Mouse (Mus musculus): ENCODE data around the gene 1700020L24Rik. TPM values are rescaled to one million over a fixed set of nuclear protein-coding genes. Genes with fewer than 3 reads are reported as not detected.

1700020L24Rik gene
- 0.11 and 0.14 TPM in 2 replicates for polyA plus RNA-seq (2012; rRNA removed)

DNA sequence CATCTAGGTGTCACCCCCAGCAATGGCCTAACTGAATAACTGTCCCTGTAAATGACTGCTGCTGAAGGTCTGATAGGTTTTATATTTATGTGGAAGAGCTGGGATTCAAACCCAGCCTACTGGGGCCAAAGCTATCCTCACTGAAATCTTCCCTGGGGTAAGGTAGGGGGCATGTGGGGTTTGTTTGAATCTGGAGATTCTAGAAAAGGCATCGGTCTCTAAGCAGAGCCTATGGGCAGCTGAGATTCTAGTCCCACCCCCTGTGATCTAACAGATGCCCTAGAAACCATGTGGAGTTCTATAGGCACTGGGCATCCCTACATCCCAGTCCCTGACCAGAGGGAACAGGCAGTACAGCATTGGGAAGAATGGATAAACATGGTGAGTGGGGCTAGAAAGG is at the start of gene 1700020L24Rik:
Gene 1700020L24Rik (plus strand): TSS at position 301 of the 400 bp plus-strand sequence.
- TF ChIP-seq POLR2A (IDR thresholded peaks at IDR 0.05; ENCODE audit: low read depth, low read length) (no peak), CTCF (conservative IDR thresholded peaks at IDR 0.05; ENCODE audit: insufficient read depth, insufficient read length, low read depth, low read length) (no peak)
- Histone ChIP-seq H3K27me3 (replicated peaks; ENCODE audit: control insufficient read depth, insufficient read depth, low read length) (no peaks in the 10 kb centered on the region), H3K4me3 (ENCODE audit: insufficient read depth, low read depth, low read length) (no peak within 1 kb of the TSS), H3K27ac (ENCODE audit: insufficient read depth, low read depth, low read length) (no peak within 1 kb of the TSS), H3K36me3 (ENCODE audit: control insufficient read depth, insufficient read depth, low read length) (no peaks in the 10 kb centered on the region), H3K4me1 (ENCODE audit: control insufficient read depth, insufficient read depth, low read length) (no peaks in the 10 kb centered on the region)
- WGBS = 94% methylated on average over 1 of the region's 1 CpGs
- no peak for DNase-seq

- TF ChIP-seq CTCF (conservative IDR thresholded peaks at IDR 0.05; ENCODE audit: insufficient read depth, insufficient read length, low read depth, low read length) (no peak), POLR2A (IDR thresholded peaks at IDR 0.05; ENCODE audit: low read depth, low read length) (no peak)
- no peaks in the 10 kb centered on the region for H3K27me3 ChIP-seq (replicated peaks; ENCODE audit: control insufficient read depth, insufficient read depth, low read length)
- H3K4me3 ChIP-seq (ENCODE audit: insufficient read depth, low read depth, low read length) = no peak overlapping the region
- DNase-seq = no peak
- peaks cover 10% of the 10 kb centered on the region for H3K36me3 ChIP-seq (ENCODE audit: control insufficient read depth, insufficient read depth, low read length)
- no peak overlapping the region for H3K27ac ChIP-seq (ENCODE audit: insufficient read depth, low read depth, low read length)
- no peaks in the 10 kb centered on the region for H3K4me1 ChIP-seq (ENCODE audit: control insufficient read depth, insufficient read depth, low read length)
- WGBS = 88% methylated on average over 4 of the region's 4 CpGs
These were observed 44.4 kb upstream of the 1700020L24Rik start for GRCm38 (mm10) chr11:83393062-83393461.

GRCm38 (mm10) chr11:83394802-83395439 is 42.6 kb upstream of the 1700020L24Rik start:
- TF ChIP-seq POLR2A (IDR thresholded peaks at IDR 0.05; ENCODE audit: low read depth, low read length) = no peak
- TF ChIP-seq CTCF (conservative IDR thresholded peaks at IDR 0.05; ENCODE audit: insufficient read depth, insufficient read length, low read depth, low read length) = no peak
- peaks cover 10% of the 10 kb centered on the region for H3K36me3 ChIP-seq (ENCODE audit: control insufficient read depth, insufficient read depth, low read length)
- WGBS = 62% methylated on average over 6 of the region's 6 CpGs
- H3K4me3 ChIP-seq (ENCODE audit: insufficient read depth, low read depth, low read length) = no peak overlapping the region
- DNase-seq = no peak
- no peaks in the 10 kb centered on the region for H3K27me3 ChIP-seq (replicated peaks; ENCODE audit: control insufficient read depth, insufficient read depth, low read length)
- H3K27ac ChIP-seq (ENCODE audit: insufficient read depth, low read depth, low read length) = no peak overlapping the region
- no peaks in the 10 kb centered on the region for H3K4me1 ChIP-seq (ENCODE audit: control insufficient read depth, insufficient read depth, low read length)

GRCm38 (mm10) chr11:83397626-83398025 is 39.9 kb upstream of the 1700020L24Rik start:
- H3K27me3 ChIP-seq (replicated peaks; ENCODE audit: control insufficient read depth, insufficient read depth, low read length) = no peaks in the 10 kb centered on the region
- TF ChIP-seq POLR2A (IDR thresholded peaks at IDR 0.05; ENCODE audit: low read depth, low read length) = no peak
- no peak for TF ChIP-seq CTCF (conservative IDR thresholded peaks at IDR 0.05; ENCODE audit: insufficient read depth, insufficient read length, low read depth, low read length)
- H3K4me1 ChIP-seq (ENCODE audit: control insufficient read depth, insufficient read depth, low read length) = no peaks in the 10 kb centered on the region
- 89% methylated on average over 7 of the region's 7 CpGs for WGBS
- H3K27ac ChIP-seq (ENCODE audit: insufficient read depth, low read depth, low read length) = no peak overlapping the region
- DNase-seq = no peak
- H3K36me3 ChIP-seq (ENCODE audit: control insufficient read depth, insufficient read depth, low read length) = peaks cover 5% of the 10 kb centered on the region; the same call in 1 of the 2 replicates
- H3K4me3 ChIP-seq (ENCODE audit: insufficient read depth, low read depth, low read length) = no peak overlapping the region

- 78% methylated on average over 5 of the region's 5 CpGs for WGBS
- no peak overlapping the region for H3K4me3 ChIP-seq (ENCODE audit: insufficient read depth, low read depth, low read length)
- H3K27me3 ChIP-seq (replicated peaks; ENCODE audit: control insufficient read depth, insufficient read depth, low read length) = no peaks in the 10 kb centered on the region
- H3K4me1 ChIP-seq (ENCODE audit: control insufficient read depth, insufficient read depth, low read length) = no peaks in the 10 kb centered on the region
- no peak for DNase-seq
- TF ChIP-seq POLR2A (IDR thresholded peaks at IDR 0.05; ENCODE audit: low read depth, low read length) = no peak
- no peak for TF ChIP-seq CTCF (conservative IDR thresholded peaks at IDR 0.05; ENCODE audit: insufficient read depth, insufficient read length, low read depth, low read length)
- peaks cover 5% of the 10 kb centered on the region; the same call in 1 of the 2 replicates for H3K36me3 ChIP-seq (ENCODE audit: control insufficient read depth, insufficient read depth, low read length)
- H3K27ac ChIP-seq (ENCODE audit: insufficient read depth, low read depth, low read length) = no peak overlapping the region
These were observed 38.8 kb upstream of the 1700020L24Rik start for GRCm38 (mm10) chr11:83398724-83399123.

GRCm38 (mm10) chr11:83403787-83404186 is 33.7 kb upstream of the 1700020L24Rik start:
- Histone ChIP-seq H3K27ac (ENCODE audit: insufficient read depth, low read depth, low read length) (no peak overlapping the region), H3K4me1 (ENCODE audit: control insufficient read depth, insufficient read depth, low read length) (no peaks in the 10 kb centered on the region), H3K27me3 (replicated peaks; ENCODE audit: control insufficient read depth, insufficient read depth, low read length) (no peaks in the 10 kb centered on the region), H3K4me3 (ENCODE audit: insufficient read depth, low read depth, low read length) (no peak overlapping the region), H3K36me3 (ENCODE audit: control insufficient read depth, insufficient read depth, low read length) (no peaks in the 10 kb centered on the region; the same call in 1 of the 2 replicates)
- no peak for DNase-seq
- WGBS = 87% methylated on average over 7 of the region's 7 CpGs
- TF ChIP-seq CTCF (conservative IDR thresholded peaks at IDR 0.05; ENCODE audit: insufficient read depth, insufficient read length, low read depth, low read length) (no peak), POLR2A (IDR thresholded peaks at IDR 0.05; ENCODE audit: low read depth, low read length) (no peak)

DNA sequence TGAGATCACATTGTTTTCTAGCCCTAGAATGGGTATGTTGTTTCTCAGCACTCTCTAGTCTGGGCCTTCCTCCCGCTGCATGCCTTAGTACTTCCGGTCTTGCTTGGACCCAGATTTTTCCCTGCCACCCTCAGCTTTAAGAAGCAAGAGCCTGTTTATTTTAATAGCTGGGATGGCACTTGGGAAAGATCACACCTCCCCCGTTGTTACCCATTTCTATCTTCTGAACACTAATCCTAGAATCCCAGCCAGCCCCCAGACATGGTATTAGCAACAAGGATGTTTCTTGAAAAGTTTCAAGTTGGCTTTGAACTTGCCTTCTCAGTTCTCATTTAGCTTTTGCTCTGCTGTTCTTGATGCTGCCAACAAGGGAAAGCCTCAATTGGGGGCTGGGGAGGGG is 31.1 kb upstream of the 1700020L24Rik start:
- Histone ChIP-seq H3K4me3 (ENCODE audit: insufficient read depth, low read depth, low read length) (no peak overlapping the region), H3K4me1 (ENCODE audit: control insufficient read depth, insufficient read depth, low read length) (no peaks in the 10 kb centered on the region; the same call in 1 of the 2 replicates), H3K27me3 (replicated peaks; ENCODE audit: control insufficient read depth, insufficient read depth, low read length) (no peaks in the 10 kb centered on the region), H3K36me3 (ENCODE audit: control insufficient read depth, insufficient read depth, low read length) (no peaks in the 10 kb centered on the region), H3K27ac (ENCODE audit: insufficient read depth, low read depth, low read length) (no peak overlapping the region)
- whole genome bisulfite sequencing = 72% methylated on average over 3 of the region's 3 CpGs
- TF ChIP-seq CTCF (conservative IDR thresholded peaks at IDR 0.05; ENCODE audit: insufficient read depth, insufficient read length, low read depth, low read length) (no peak), POLR2A (IDR thresholded peaks at IDR 0.05; ENCODE audit: low read depth, low read length) (no peak)
- DNase-seq = no peak
